Mouse (Mus musculus): ENCODE results near the gene Cd40lg.

GRCm38 (mm10) chrX:57183359-57183758 lies 28.6 kb upstream of the Cd40lg start:
- no peak for TF ChIP-seq CTCF (IDR thresholded peaks at IDR 0.05; ENCODE audit: low read depth)
- no peak for TF ChIP-seq EP300 (IDR thresholded peaks at IDR 0.05; ENCODE audit: low read depth)
